Mouse (Mus musculus): ENCODE measurements around the gene Ciita. TPM values are rescaled to one million over a fixed set of nuclear protein-coding genes. Genes with fewer than 3 reads are reported as not detected.

The Ciita gene
- polyA plus RNA-seq (2012; rRNA removed), result 0.12 TPM in 2 replicates

DNA sequence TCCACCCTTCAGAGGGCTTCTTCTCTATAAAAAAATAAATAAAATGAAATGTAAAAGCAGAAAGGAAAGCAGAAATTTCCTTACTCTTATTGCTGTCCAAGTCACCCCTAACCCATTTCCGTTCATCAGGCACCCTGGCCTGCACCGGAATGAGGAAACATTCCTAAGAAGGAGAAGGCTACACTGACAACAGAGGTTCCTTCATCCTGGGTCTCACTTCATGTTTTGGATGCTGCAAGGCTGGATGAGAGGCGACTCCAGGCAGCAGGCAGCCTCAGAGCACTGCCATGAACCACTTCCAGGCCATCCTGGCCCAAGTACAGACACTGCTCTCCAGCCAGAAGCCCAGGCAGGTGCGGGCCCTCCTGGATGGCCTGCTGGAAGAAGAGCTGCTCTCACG lies at the start of gene Ciita:
Gene Ciita (plus strand): TSS at position 203 of the 400 bp plus-strand sequence.

GRCm38 (mm10) chr16:10447264-10447594 lies 32.6 kb upstream of the Ciita start, which contains the start of gene Tvp23a:
Tvp23a (minus strand) TSS chr16:10447362.

GRCm38 (mm10) chr16:10542698-10543365 lies 63.0 kb downstream of the Ciita start, which contains the start of gene Dexi:
Dexi (minus strand) TSS chr16:10543054.

GRCm38 (mm10) chr16:10544995-10545622 lies 65.2 kb downstream of the Ciita start, which contains the start of gene Clec16a:
Clec16a (plus strand) TSS chr16:10545339.

Other genes with a start within 250 kb of the Ciita start
- 3.8 and 4.3 TPM in 2 replicates for gene Emp2, start 166.1 kb upstream of the Ciita start, polyA plus RNA-seq (2012; rRNA removed)
- gene Tekt5, start 84.6 kb upstream of the Ciita start, polyA plus RNA-seq (2012; rRNA removed), result 0.05 and 0.13 TPM in 2 replicates
- gene Nubp1, start 68.1 kb upstream of the Ciita start, polyA plus RNA-seq (2012; rRNA removed), result 13.0 and 13.8 TPM in 2 replicates
- gene Tvp23a, start 32.7 kb upstream of the Ciita start, polyA plus RNA-seq (2012; rRNA removed), result 0.20 TPM in 2 replicates
- 4.8 and 4.9 TPM in 2 replicates for gene Dexi, start 63.0 kb downstream of the Ciita start, polyA plus RNA-seq (2012; rRNA removed)
- gene Clec16a, start 65.3 kb downstream of the Ciita start, polyA plus RNA-seq (2012; rRNA removed), result 2.8 and 4.0 TPM in 2 replicates